Comparison of ENCODE assay signal across 7 mouse cellular contexts in genomic region chr5:115732176-115732848, GRCm38 (mm10). TPM values are rescaled to one million over a fixed set of nuclear protein-coding genes. Genes with fewer than 3 reads are reported as not detected.
A peak's percentile ranks its signal among the peaks of the same experiment; 100 is the strongest.
DNase-seq lines count a peak whose midpoint lies in the region; ATAC-seq and TF ChIP-seq lines count a peak whose summit lies in the region.

No protein-coding gene starts in this region.

- TF ChIP-seq EP300 in heart, adult 2 months (IDR thresholded peaks at IDR 0.05; ENCODE audit: insufficient read depth, low read depth, low read length): no peak

- no peaks in the 10 kb centered on the region for H3K36me3 ChIP-seq in embryonic facial prominence, embryonic 10.5 days (replicated peaks)
- no peaks in the 10 kb centered on the region for H3K36me3 ChIP-seq in heart, adult 2 months (ENCODE audit: control insufficient read depth, insufficient read depth, low read length)
- no peaks in the 10 kb centered on the region for H3K36me3 ChIP-seq in limb, embryonic 12.5 days
- no peaks in the 10 kb centered on the region for H3K36me3 ChIP-seq in midbrain, embryonic 15.5 days (replicated peaks)
- H3K36me3 ChIP-seq in spleen, adult 2 months (ENCODE audit: control insufficient read depth, insufficient read depth, low read length): no peaks in the 10 kb centered on the region

- intact Hi-C loops in heart, adult 2 months (cut with DNase I): loop anchor here (5.0 kb wide), 1 partner anchor 80 kb away; no protein-coding TSS in a partner anchor

- under 1% methylated on average over 91 of the region's 91 CpGs for WGBS in embryonic facial prominence, embryonic 10.5 days
- WGBS in heart, adult 2 months: 1% methylated on average over 83 of the region's 91 CpGs
- WGBS in limb, embryonic 12.5 days: under 1% methylated on average over 74 of the region's 91 CpGs
- under 1% methylated on average over 52 of the region's 91 CpGs for WGBS in midbrain, embryonic 15.5 days
- under 1% methylated on average over 63 of the region's 91 CpGs for WGBS in spleen, adult 2 months

- H3K4me1 ChIP-seq in embryonic facial prominence, embryonic 10.5 days: peaks cover 23% of the 10 kb centered on the region
- no peaks in the 10 kb centered on the region; the same call in 1 of the 2 replicates for H3K4me1 ChIP-seq in heart, adult 2 months (ENCODE audit: control insufficient read depth, insufficient read depth, low read length)
- peaks cover 15% of the 10 kb centered on the region for H3K4me1 ChIP-seq in limb, embryonic 12.5 days (replicated peaks)
- peaks cover 29% of the 10 kb centered on the region for H3K4me1 ChIP-seq in midbrain, embryonic 15.5 days
- peaks cover 11% of the 10 kb centered on the region for H3K4me1 ChIP-seq in spleen, adult 2 months (ENCODE audit: control insufficient read depth, insufficient read depth, insufficient read length)

- peak overlapping the region; percentile 99 for H3K4me2 ChIP-seq in limb, embryonic 12.5 days
- peak overlapping the region; percentile 72 for H3K4me2 ChIP-seq in midbrain, embryonic 15.5 days

- ATAC-seq in limb, embryonic 12.5 days (ENCODE audit: insufficient number of reproducible peaks, insufficient read depth, low FRiP score, low TSS enrichment, low read depth): peak; percentile 80
- peak; percentile 88 for ATAC-seq in midbrain, embryonic 15.5 days (replicated peaks)

- peak; percentile 88 for DNase-seq in adrenal gland, postnatal 25 days
- peak; percentile 92 for DNase-seq in embryonic facial prominence, embryonic 10.5 days (ENCODE audit: low spot score)
- peak; percentile 58 to 77 for DNase-seq in heart, adult 2 months
- DNase-seq in kidney, adult 8-10 months: peak; percentile 97 to 98
- DNase-seq in spleen, adult 2 months (ENCODE audit: low read depth in 1 of 2, low spot score in 2 of 2): peak; percentile 86 to 87

- peaks cover 36% of the 10 kb centered on the region for H3K27me3 ChIP-seq in embryonic facial prominence, embryonic 10.5 days (replicated peaks; ENCODE audit: low read depth, poor library complexity, severe bottlenecking)
- H3K27me3 ChIP-seq in heart, adult 2 months (ENCODE audit: control insufficient read depth, insufficient read depth, low read length): peaks cover 11% of the 10 kb centered on the region
- H3K27me3 ChIP-seq in limb, embryonic 12.5 days: peaks cover 45% of the 10 kb centered on the region
- H3K27me3 ChIP-seq in midbrain, embryonic 15.5 days (replicated peaks): no peaks in the 10 kb centered on the region
- peaks cover 7% of the 10 kb centered on the region; the same call in 1 of the 2 replicates for H3K27me3 ChIP-seq in spleen, adult 2 months (ENCODE audit: control insufficient read depth, insufficient read depth, low read length)

- 0 out of 2 replicates have a peak overlapping the region, but pooled peaks have one; percentile 48 for H3K27ac ChIP-seq in embryonic facial prominence, embryonic 10.5 days (replicated peaks)
- no peak overlapping the region for H3K27ac ChIP-seq in heart, adult 2 months
- no peak overlapping the region for H3K27ac ChIP-seq in limb, embryonic 12.5 days
- H3K27ac ChIP-seq in midbrain, embryonic 15.5 days: peak overlapping the region; percentile 99
- peak overlapping the region; percentile 71 for H3K27ac ChIP-seq in spleen, adult 2 months (ENCODE audit: insufficient read depth, low read length)

- no peak for TF ChIP-seq POLR2A in heart, adult 2 months (IDR thresholded peaks at IDR 0.05; ENCODE audit: insufficient read depth, low read depth, low read length)
- no peak for TF ChIP-seq POLR2A in spleen, adult 2 months (IDR thresholded peaks at IDR 0.05; ENCODE audit: low read depth, low read length)

- H3K79me2 ChIP-seq in heart, adult 2 months (replicated peaks; ENCODE audit: control insufficient read depth, insufficient read depth, low read length): no peaks in the 10 kb centered on the region

- no peaks in the 10 kb centered on the region for H3K9me3 ChIP-seq in embryonic facial prominence, embryonic 10.5 days
- H3K9me3 ChIP-seq in limb, embryonic 12.5 days: no peaks in the 10 kb centered on the region
- no peaks in the 10 kb centered on the region for H3K9me3 ChIP-seq in midbrain, embryonic 15.5 days

- H3K9ac ChIP-seq in heart, adult 2 months (ENCODE audit: low read depth, low read length): no peak overlapping the region
- no peak overlapping the region; the same call in 1 of the 2 replicates for H3K9ac ChIP-seq in limb, embryonic 12.5 days (replicated peaks)
- H3K9ac ChIP-seq in midbrain, embryonic 15.5 days: peak overlapping the region; percentile 80

- TF ChIP-seq CTCF in heart, adult 2 months (IDR thresholded peaks at IDR 0.05): no peak
- TF ChIP-seq CTCF in spleen, adult 2 months (IDR thresholded peaks at IDR 0.05; ENCODE audit: extremely low read depth, insufficient read depth, insufficient read length, insufficient replicate concordance): no peak

- H3K4me3 ChIP-seq in embryonic facial prominence, embryonic 10.5 days: peak overlapping the region; percentile 71
- peak overlapping the region; percentile 45 for H3K4me3 ChIP-seq in heart, adult 2 months
- H3K4me3 ChIP-seq in limb, embryonic 12.5 days (replicated peaks): peak overlapping the region; percentile 62
- peak overlapping the region; percentile 68 for H3K4me3 ChIP-seq in midbrain, embryonic 15.5 days
- H3K4me3 ChIP-seq in spleen, adult 2 months (ENCODE audit: extremely low read depth, insufficient read depth, insufficient read length): peak overlapping the region; percentile 72

RNA-seq across cellular contexts. Expression of gene Bicdl1, which starts 0.9 kb away (rescaled TPM):
- total RNA-seq in adrenal gland, postnatal 25 days (2021): 7.6 and 13.4 TPM in 2 replicates
- polyA plus RNA-seq in embryonic facial prominence, embryonic 10.5 days (2016; fragmentation: Nextera tagmentation; extraction: Ambion mirVana): 8.7 and 9.1 TPM in 2 replicates
- total RNA-seq in heart, adult 2 months (2021): 1 to 10 TPM; 4.6 to 6.1 TPM
- polyA plus RNA-seq in heart, adult 2 months (2012; rRNA removed): 10.1 and 10.4 TPM in 2 replicates
- 10.1 and 10.8 TPM in 2 replicates for polyA plus RNA-seq in limb, embryonic 12.5 days (2016; fragmentation: Nextera tagmentation; extraction: Ambion mirVana)
- 47.2 and 47.5 TPM in 2 replicates for polyA plus RNA-seq in midbrain, embryonic 15.5 days (2015; fragmentation: Nextera tagmentation; extraction: Ambion mirVana)
- polyA plus RNA-seq in spleen, adult 2 months (2012; rRNA removed): 18.0 and 23.9 TPM in 2 replicates

Comparison
In these comparisons a context has a peak if more than half of its experiments do, and no peak if none do; other contexts are left out.
1. H3K27ac ChIP-seq: peak in embryonic facial prominence, embryonic 10.5 days (single experiment), midbrain, embryonic 15.5 days (single experiment) and spleen, adult 2 months (single experiment); none in heart, adult 2 months (single experiment) and limb, embryonic 12.5 days (single experiment).
2. Peak in every context shown above with its lines, with median percentiles within 50 percentile points of each other: DNase-seq and H3K4me3 ChIP-seq.